Mouse (Mus musculus): ENCODE results near the gene Sh2d5. TPM values are rescaled to one million over a fixed set of nuclear protein-coding genes. Genes with fewer than 3 reads are reported as not detected.
A peak's percentile ranks its signal among the peaks of the same experiment; 100 is the strongest.

Sh2d5 gene
- total RNA-seq, 1 experiment from 2014 or later: 0.47 TPM

GRCm38 (mm10) chr4:138257116-138257687 lies 7.0 kb downstream of the Sh2d5 start:
- ATAC-seq (ENCODE audit: extremely low read depth, insufficient number of reproducible peaks, low FRiP score, poor library complexity, severe bottlenecking): no peak

- no peak for ATAC-seq (ENCODE audit: extremely low read depth, insufficient number of reproducible peaks, low FRiP score, poor library complexity, severe bottlenecking)
Observed at GRCm38 (mm10) chr4:138258663-138259062, 8.5 kb downstream of the Sh2d5 start.

GRCm38 (mm10) chr4:138259482-138259881 lies 9.3 kb downstream of the Sh2d5 start:
- ATAC-seq (ENCODE audit: extremely low read depth, insufficient number of reproducible peaks, low FRiP score, poor library complexity, severe bottlenecking): no peak

GRCm38 (mm10) chr4:138261843-138262681 lies 11.9 kb downstream of the Sh2d5 start:
- ATAC-seq (ENCODE audit: extremely low read depth, insufficient number of reproducible peaks, low FRiP score, poor library complexity, severe bottlenecking): peak; percentile 51

- ATAC-seq (ENCODE audit: extremely low read depth, insufficient number of reproducible peaks, low FRiP score, poor library complexity, severe bottlenecking): no peak
Observed at GRCm38 (mm10) chr4:138267869-138268268, 17.7 kb downstream of the Sh2d5 start.

GRCm38 (mm10) chr4:138272011-138272997 lies 22.1 kb downstream of the Sh2d5 start:
- no peak; the same call in 1 of the 2 replicates for ATAC-seq (ENCODE audit: extremely low read depth, insufficient number of reproducible peaks, low FRiP score, poor library complexity, severe bottlenecking)

- ATAC-seq (ENCODE audit: extremely low read depth, insufficient number of reproducible peaks, low FRiP score, poor library complexity, severe bottlenecking): no peak
Observed at GRCm38 (mm10) chr4:138278346-138278745, 28.1 kb downstream of the Sh2d5 start.

GRCm38 (mm10) chr4:138282834-138283233 lies 32.6 kb downstream of the Sh2d5 start:
- ATAC-seq (ENCODE audit: extremely low read depth, insufficient number of reproducible peaks, low FRiP score, poor library complexity, severe bottlenecking): peak; percentile 91

- ATAC-seq (ENCODE audit: extremely low read depth, insufficient number of reproducible peaks, low FRiP score, poor library complexity, severe bottlenecking): no peak
Observed at GRCm38 (mm10) chr4:138286411-138286810, 36.2 kb downstream of the Sh2d5 start.

GRCm38 (mm10) chr4:138288691-138289090 lies 38.5 kb downstream of the Sh2d5 start:
- ATAC-seq (ENCODE audit: extremely low read depth, insufficient number of reproducible peaks, low FRiP score, poor library complexity, severe bottlenecking): no peak

GRCm38 (mm10) chr4:138292028-138292427 lies 41.8 kb downstream of the Sh2d5 start:
- ATAC-seq (ENCODE audit: extremely low read depth, insufficient number of reproducible peaks, low FRiP score, poor library complexity, severe bottlenecking): no peak

GRCm38 (mm10) chr4:138293261-138293948 lies 43.2 kb downstream of the Sh2d5 start:
- ATAC-seq (ENCODE audit: extremely low read depth, insufficient number of reproducible peaks, low FRiP score, poor library complexity, severe bottlenecking): no peak

GRCm38 (mm10) chr4:138293949-138294550 lies 43.8 kb downstream of the Sh2d5 start:
- no peak for ATAC-seq (ENCODE audit: extremely low read depth, insufficient number of reproducible peaks, low FRiP score, poor library complexity, severe bottlenecking)

GRCm38 (mm10) chr4:138301271-138301780 lies 51.1 kb downstream of the Sh2d5 start:
- ATAC-seq (ENCODE audit: extremely low read depth, insufficient number of reproducible peaks, low FRiP score, poor library complexity, severe bottlenecking): no peak

GRCm38 (mm10) chr4:138303011-138303410 lies 52.8 kb downstream of the Sh2d5 start:
- ATAC-seq (ENCODE audit: extremely low read depth, insufficient number of reproducible peaks, low FRiP score, poor library complexity, severe bottlenecking): no peak

- ATAC-seq (ENCODE audit: extremely low read depth, insufficient number of reproducible peaks, low FRiP score, poor library complexity, severe bottlenecking): no peak
Observed at GRCm38 (mm10) chr4:138303742-138304141, 53.5 kb downstream of the Sh2d5 start.

- peak; percentile 96 for ATAC-seq (ENCODE audit: extremely low read depth, insufficient number of reproducible peaks, low FRiP score, poor library complexity, severe bottlenecking)
Observed at GRCm38 (mm10) chr4:138304340-138305104, 54.3 kb downstream of the Sh2d5 start, which contains the start of gene Ddost. Ddost (plus strand) TSS chr4:138304730.
